Mouse (Mus musculus) spleen, adult 2 months (tissue): ENCODE measurements around the gene Camk1d. TPM values are rescaled to one million over a fixed set of nuclear protein-coding genes. Genes with fewer than 3 reads are reported as not detected.
A peak's percentile ranks its signal among the peaks of the same experiment; 100 is the strongest.

ENCODE experiments used
- DNase-seq, 2 experiments: peaks; one replicate each; pipeline versions ENCODE4 v3.0.0 to v3.0.0-alpha.2; 2012 to 2021; ENCODE audit warnings: low spot score in 2 of 2, low read depth in 1 of 2
- H3K27ac ChIP-seq: fragments of 200-500 bp; 2 replicates; pipeline ENCODE4 v1.5.1; 2012; ENCODE audit warnings: low read length, inconsistent platforms; ENCODE audit not compliant: insufficient read depth
- H3K27me3 ChIP-seq: fragments of 200-500 bp; 2 replicates; pipeline ENCODE4 v1.6.1; 2012; ENCODE audit warnings: mild to moderate bottlenecking, moderate library complexity, low read length, inconsistent platforms; ENCODE audit not compliant: control insufficient read depth, insufficient read depth
- H3K36me3 ChIP-seq: fragments of 200-500 bp; 2 replicates; pipeline ENCODE4 v1.6.1; 2012; ENCODE audit warnings: mild to moderate bottlenecking, low read length, inconsistent platforms; ENCODE audit not compliant: control insufficient read depth, insufficient read depth
- H3K4me1 ChIP-seq: fragments of 200-500 bp; 2 replicates; pipeline ENCODE4 v1.6.1; 2011; ENCODE audit warnings: inconsistent platforms; ENCODE audit not compliant: control insufficient read depth, insufficient read depth, insufficient read length
- H3K4me3 ChIP-seq: fragments of 200-500 bp; 2 replicates; pipeline ENCODE4 v1.5.1; 2011; ENCODE audit warnings: mild to moderate bottlenecking, inconsistent platforms; ENCODE audit not compliant: insufficient read depth, insufficient read length; ENCODE audit errors: extremely low read depth
- CTCF ChIP-seq: fragments of 200-500 bp; IDR thresholded peaks from 2 replicates; pipeline ENCODE4 v1.5.1; 2011; ENCODE audit warnings: mild to moderate bottlenecking, inconsistent platforms; ENCODE audit not compliant: insufficient read depth, insufficient read length, insufficient replicate concordance; ENCODE audit errors: extremely low read depth
- POLR2A ChIP-seq: fragments of 200-500 bp; IDR thresholded peaks from 2 replicates; pipeline ENCODE4 v1.6.1; 2011; ENCODE audit warnings: low read depth, low read length, inconsistent platforms
- WGBS: fragments of 180-500 bp; shearing (Covaris S2); methylation state at CpG from one replicate; pipeline ENCODE4 v1.1.7; 2018; 5-methylcytosine and 5-hydroxymethylcytosine counted together
- polyA plus RNA-seq: library from polyadenylated mRNA; depleted of rRNA; stranded (reverse); fragments of >200 nt; gene quantifications from 2 replicates; pipeline ENCODE4 v1.2.3, GENCODE M21; 2012

The Camk1d gene
- polyA plus RNA-seq, 1 experiment, result 5.8 TPM

DNA sequence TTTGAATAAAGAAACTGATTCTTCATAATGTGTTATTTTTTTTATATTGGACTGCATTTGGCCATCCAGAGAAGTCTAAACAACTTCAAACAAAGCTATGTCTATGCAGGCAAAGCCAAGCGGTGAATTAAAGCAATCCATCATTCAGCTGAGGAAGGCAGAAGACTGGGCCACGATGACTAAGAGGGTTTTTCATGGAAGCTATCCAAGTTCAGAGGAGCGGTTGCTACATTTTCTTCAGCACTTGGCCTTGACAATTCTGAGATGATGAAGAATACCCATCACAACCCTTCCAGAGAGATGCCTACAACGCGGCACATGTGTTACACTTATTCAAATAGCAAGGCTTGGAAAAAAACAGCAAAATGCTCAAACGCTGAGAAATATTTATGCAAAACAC is 65.6 kb downstream of the Camk1d start:
- Histone ChIP-seq H3K4me3 (no peak overlapping the region), H3K4me1 (peaks cover 3% of the 10 kb centered on the region; the same call in 1 of the 2 replicates), H3K27me3 (no peaks in the 10 kb centered on the region), H3K27ac (no peak overlapping the region), H3K36me3 (no peaks in the 10 kb centered on the region)
- WGBS, result 72% methylated on average over 6 of the region's 6 CpGs
- DNase-seq, result no peak
- TF ChIP-seq POLR2A (no peak), CTCF (no peak)

DNA sequence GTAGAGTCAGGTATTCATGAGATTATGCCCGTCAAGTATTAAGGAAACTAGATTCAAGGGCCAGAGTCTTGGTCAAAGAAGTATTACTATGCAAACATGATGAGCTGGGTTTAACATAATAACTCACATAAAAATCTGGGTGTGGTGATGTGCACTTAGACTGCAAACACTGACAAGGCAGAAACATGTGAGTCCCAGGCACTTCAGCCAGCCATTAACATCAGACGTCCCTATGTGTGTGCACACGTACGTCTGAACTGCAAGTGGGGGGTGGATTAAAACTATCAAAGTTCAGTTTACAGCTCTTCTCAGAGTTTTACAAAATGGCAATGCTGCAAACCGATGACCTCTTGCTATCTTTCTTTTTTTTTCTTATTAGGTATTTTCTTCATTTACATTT is 68.0 kb downstream of the Camk1d start:
- TF ChIP-seq CTCF (no peak), POLR2A (no peak)
- Histone ChIP-seq H3K27me3 (no peaks in the 10 kb centered on the region), H3K4me3 (no peak overlapping the region), H3K4me1 (peaks cover 3% of the 10 kb centered on the region; the same call in 1 of the 2 replicates), H3K27ac (no peak overlapping the region), H3K36me3 (no peaks in the 10 kb centered on the region)
- no peak for DNase-seq
- 88% methylated on average over 5 of the region's 5 CpGs for WGBS

DNA sequence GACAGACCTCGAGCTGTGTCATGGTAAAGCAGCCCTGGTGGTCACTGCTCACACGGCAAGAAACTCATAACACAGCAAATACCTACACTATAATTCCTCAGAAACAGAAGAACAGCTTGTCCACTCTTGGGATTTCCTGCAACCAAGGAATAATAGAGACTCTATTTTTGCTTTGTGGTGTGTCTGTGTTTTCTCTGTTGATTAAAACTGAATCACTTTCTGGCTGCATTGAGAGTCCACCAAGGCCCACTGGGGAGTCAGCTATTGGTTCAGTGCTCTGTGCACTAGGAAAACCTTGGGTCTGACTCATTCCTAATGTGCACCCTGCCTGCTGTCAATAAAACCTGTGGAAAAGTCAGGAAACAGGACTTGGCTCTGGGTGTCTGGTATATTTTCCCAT is 68.7 kb downstream of the Camk1d start:
- TF ChIP-seq CTCF, result no peak
- no peak for TF ChIP-seq POLR2A
- H3K4me3 ChIP-seq, result no peak overlapping the region
- H3K27ac ChIP-seq, result no peak overlapping the region
- H3K36me3 ChIP-seq, result no peaks in the 10 kb centered on the region
- WGBS, result 83% methylated on average over 2 of the region's 2 CpGs
- peaks cover 3% of the 10 kb centered on the region; the same call in 1 of the 2 replicates for H3K4me1 ChIP-seq
- DNase-seq, result no peak
- H3K27me3 ChIP-seq, result no peaks in the 10 kb centered on the region

DNA sequence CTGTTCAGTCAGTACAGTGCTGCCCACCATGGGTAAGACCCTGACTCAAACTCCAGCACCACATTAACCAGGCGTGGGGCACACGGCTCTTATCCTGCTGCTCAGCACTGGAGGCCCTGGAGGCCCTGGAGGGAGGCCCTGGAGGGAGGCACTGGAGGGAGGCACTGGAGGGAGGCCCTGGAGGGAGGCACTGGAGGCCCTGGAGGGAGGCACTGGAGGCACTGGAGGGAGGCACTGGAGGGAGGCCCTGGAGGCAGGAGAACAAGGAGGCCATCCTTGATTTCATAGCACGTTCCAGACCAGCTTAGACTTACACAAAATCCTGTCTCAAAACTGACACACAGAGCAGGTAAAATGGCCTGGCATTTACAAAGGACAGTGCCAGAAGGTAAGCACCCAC is 70.4 kb downstream of the Camk1d start:
- H3K4me3 ChIP-seq, result no peak overlapping the region
- H3K36me3 ChIP-seq, result no peaks in the 10 kb centered on the region
- no peak for DNase-seq
- H3K4me1 ChIP-seq, result peaks cover 3% of the 10 kb centered on the region; the same call in 1 of the 2 replicates
- no peak overlapping the region for H3K27ac ChIP-seq
- WGBS, result 83% methylated on average over 3 of the region's 3 CpGs
- TF ChIP-seq CTCF (no peak), POLR2A (no peak)
- no peaks in the 10 kb centered on the region for H3K27me3 ChIP-seq

DNA sequence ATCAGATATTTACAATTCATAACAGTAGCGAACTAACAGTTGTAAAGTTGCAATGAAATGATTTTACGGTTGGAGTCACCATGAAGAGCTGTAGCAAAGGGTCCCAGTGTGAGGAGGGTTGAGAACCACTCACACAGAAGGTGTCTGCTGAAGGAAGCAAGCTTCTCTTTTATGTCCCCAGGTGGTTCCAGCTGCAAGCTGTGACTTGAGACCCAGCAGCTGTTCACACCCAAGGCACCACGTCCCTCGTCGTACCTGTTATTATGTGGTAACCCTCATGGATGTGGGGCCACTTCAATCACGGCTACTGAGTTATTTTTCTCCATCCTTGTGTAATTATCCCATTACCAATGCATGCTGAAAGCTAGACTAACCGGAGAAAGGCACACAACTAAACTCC is 71.1 kb downstream of the Camk1d start:
- Histone ChIP-seq H3K27me3 (no peaks in the 10 kb centered on the region), H3K4me1 (peaks cover 3% of the 10 kb centered on the region; the same call in 1 of the 2 replicates), H3K4me3 (no peak overlapping the region), H3K36me3 (no peaks in the 10 kb centered on the region), H3K27ac (no peak overlapping the region)
- TF ChIP-seq CTCF (no peak), POLR2A (no peak)
- WGBS, result 40% methylated on average over 7 of the region's 7 CpGs
- DNase-seq, result no peak

DNA sequence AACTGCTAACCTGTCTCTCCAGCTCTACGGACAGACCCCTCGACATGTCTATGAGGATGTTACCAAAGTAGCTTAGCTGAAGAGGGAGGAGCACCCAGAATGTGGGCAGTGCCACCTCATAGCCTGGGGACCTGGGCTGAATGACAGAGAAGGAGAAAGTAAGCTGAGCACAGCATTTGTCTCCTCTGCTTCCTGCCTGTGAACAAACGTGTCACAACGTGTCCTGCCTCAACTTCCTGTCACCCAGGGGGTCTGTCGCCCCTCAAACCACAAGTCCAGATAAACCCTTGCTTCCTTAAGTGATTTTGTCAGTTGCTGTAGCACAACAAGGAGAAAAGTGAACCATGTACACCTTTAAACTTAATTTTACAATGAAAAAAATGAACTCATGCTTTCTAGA is 71.7 kb downstream of the Camk1d start:
- WGBS, result 11% methylated on average over 5 of the region's 5 CpGs
- H3K27ac ChIP-seq, result no peak overlapping the region

DNA sequence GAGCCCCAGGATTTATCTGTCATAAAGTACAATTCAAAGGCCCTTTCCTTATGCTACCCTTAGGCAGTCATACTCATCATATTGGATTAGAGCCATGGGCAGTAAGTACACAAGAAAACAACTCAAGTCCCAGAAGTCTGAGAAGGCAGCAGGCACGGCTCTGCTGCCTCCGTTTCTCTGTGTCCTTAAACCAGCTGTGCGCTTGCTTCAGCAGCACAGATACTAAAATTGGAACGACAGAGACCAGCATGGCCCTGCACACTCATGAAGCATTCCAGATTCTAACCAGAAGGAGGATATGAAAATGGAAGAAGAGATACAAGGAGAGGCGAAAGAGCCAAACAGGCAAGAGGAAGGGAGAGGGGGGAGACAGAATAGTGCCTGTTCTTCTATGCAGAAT is 72.6 kb downstream of the Camk1d start:
- no peaks in the 10 kb centered on the region for H3K36me3 ChIP-seq
- H3K4me3 ChIP-seq, result no peak overlapping the region
- 56% methylated on average over 5 of the region's 5 CpGs for WGBS
- no peak for TF ChIP-seq POLR2A
- no peak for TF ChIP-seq CTCF
- no peak for DNase-seq
- H3K4me1 ChIP-seq, result peaks cover 3% of the 10 kb centered on the region; the same call in 1 of the 2 replicates
- no peaks in the 10 kb centered on the region for H3K27me3 ChIP-seq
- H3K27ac ChIP-seq, result no peak overlapping the region

More for the DNA sequence above, 71.7 kb downstream of the Camk1d start:
- Histone ChIP-seq H3K36me3 (no peaks in the 10 kb centered on the region), H3K4me1 (peaks cover 3% of the 10 kb centered on the region; the same call in 1 of the 2 replicates), H3K4me3 (no peak overlapping the region), H3K27me3 (no peaks in the 10 kb centered on the region)
- TF ChIP-seq POLR2A (no peak), CTCF (no peak)
- DNase-seq, result peak; percentile 8 to 11
